Mouse (Mus musculus) right cerebral cortex, postnatal 36 days (tissue): Measurements from ENCODE around the gene Arl3.
A peak's percentile ranks its signal among the peaks of the same experiment; 100 is the strongest.

ENCODE experiments used
- DNase-seq, 2 experiments: peaks; one replicate each; pipeline ENCODE4 v3.0.0; 2022; ENCODE audit warnings: low spot score in 2 of 2, mixed read lengths in 1 of 2

The Arl3 gene

DNA sequence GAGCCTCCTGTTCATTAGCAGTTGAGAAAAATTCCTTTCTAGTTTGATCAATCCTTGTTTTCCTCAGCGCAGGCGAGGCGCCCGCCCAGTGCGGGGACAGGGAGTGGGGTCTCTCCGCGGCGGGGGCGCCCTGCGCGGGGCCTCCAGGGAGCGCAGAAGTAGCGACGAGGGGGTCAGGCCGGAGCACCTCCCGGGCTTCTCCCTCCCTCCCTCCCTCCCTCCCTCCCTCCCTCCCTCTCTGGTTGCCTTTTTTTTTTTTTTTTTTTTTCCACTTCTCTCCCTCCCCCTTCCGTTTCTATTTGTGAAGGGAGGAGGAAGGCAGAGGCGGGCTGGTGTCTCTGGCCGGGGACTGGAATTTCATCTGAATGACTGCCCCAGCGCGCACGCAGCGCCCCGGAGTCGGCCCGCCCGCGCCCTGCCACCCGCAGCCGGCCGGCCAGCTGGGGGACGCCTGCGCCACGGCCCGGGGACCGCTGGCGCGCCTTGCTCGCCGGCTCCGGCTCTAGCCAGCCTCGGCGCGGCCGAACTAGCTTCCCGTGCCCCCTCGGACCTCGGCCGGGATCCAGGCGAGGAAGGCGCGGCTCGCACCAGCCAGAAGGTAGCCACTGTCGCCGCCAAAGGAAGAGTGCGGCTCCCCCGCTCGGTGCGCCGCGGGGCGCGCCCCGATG lies 71.5 kb downstream of the Arl3 start, which contains the start of gene Trim8:
Gene Trim8, plus strand, starts transcription at position 302 of the 668 bp plus-strand sequence.
- DNase-seq = peak; percentile 73 to 76

DNA sequence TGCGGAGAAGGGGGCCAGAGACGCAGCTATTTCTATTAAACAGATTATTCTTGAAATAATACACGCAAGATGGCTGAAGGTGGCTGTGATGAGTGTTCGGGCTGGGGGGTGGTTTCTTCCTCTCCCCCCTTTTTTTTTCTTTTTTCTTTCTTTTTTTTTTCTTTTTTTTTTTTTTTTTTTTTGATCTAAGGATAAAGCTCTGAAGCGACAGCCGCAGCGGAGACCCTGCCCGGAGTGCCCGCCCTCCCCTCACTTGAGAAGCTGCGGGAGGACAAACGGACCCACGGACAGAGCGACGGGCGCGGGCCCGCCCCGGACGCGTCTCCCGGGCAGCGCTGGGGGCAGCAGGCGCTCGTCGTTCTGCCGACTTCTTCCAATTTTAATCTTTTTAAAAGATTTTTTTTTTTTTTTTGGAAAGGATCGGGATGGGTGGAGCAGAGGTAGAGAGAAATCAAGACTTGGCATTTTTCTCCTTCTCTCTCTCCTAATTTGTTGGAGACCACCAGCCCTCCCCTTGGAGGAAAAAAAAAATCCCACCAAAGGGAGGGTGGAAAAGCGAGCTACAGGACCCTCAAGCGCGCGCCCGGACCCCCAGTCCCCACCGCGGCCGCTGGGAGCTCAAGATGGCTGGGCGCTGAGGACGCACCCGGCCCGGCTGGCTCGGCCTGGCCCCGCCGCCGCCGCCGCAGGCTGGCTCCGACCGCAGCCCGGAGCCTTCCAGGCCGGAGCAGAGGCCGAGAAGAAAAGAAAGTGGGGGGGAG lies 72.2 kb downstream of the Arl3 start:
- DNase-seq = no peak

DNA sequence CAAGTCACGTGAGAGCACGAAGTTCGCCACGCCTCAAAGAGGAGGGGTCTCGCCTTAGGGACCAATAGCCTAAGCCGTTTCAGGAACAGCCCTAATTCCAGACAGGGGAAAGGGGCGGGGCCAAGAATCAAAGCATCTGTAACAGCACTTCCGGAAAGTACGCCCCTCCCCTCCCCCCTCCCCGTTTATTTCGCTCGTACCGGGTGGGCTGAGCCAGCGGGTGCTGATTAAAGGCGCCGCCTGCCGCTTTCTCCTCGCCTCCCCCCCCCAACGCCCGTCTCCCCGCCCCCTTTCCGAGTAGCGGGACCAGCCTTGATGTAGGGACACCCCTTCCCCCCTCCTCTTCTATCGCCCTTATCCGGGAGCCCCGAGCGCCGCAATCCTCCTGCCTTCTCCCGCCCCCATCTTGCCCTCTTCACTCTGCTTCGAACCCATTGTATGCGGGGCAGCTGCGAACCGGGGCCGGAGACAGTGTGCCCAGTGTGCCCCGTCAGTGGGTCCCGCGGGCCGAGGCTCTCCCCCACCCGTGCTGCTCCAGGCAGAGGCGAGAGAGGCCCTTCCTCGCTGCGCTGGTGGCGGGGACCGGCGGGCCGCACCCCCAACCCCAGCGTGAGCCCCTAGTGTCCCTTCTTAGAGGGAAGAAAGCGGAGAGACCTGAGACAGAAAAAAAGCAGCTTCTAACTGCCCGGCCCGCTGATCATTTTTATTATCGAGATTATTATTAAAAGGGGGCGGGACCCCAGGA lies 73.0 kb downstream of the Arl3 start:
- peak; percentile 96 to 99 for DNase-seq

DNA sequence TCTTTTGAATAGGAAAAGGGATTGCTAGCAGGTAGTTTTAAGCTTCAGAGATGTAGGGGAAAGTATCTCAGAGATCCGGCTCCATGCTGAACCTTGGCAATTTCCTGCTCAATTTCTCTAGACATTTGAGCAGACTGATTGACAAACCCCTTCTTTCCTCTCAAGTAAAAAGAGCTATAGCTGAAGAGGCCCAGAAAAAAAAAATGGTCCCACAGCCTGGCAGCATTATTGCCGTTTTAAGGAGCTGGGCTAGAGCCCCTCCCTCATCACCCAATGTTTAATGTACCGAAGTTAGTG lies 73.5 kb downstream of the Arl3 start:
- no peak for DNase-seq

DNA sequence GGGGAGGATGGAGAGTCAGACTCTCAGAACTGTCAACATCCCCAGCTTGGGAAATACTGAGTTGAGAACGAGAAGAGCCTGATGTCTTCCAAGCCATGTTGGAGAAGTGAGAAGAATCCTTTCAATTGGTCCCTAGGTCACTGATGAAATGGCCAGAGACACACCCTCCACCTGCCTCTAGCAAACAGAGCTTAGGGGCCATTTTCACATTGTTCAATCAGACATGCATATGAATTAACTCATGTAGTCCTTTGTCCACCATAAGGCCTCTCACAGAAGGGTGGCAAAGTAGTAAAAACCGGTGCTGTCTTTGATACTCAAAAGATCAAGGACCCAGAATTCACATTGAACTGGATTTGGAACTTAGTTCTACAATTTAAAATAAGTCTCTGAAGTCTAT lies 75.8 kb downstream of the Arl3 start:
- DNase-seq = no peak

DNA sequence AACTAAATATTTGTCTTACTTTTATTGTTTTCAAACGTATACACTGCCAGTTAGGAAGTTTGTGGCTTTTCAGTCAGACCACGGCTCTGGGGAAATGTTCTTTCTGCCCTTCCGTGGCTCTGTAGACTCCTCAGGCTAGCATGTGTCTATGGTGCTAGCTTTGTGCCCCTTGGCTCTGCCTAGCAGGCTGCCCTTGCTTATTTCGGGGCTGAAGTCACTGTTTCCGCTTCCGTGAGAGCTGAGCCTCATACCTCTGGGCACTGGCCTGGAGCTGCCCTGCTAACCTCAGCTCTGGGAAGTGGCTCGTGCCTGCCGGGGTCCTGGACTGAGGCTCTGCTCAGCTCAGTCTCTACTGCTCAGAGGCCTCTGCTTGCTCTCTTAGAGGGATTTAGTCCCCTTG lies 77.9 kb downstream of the Arl3 start:
- no peak for DNase-seq

DNA sequence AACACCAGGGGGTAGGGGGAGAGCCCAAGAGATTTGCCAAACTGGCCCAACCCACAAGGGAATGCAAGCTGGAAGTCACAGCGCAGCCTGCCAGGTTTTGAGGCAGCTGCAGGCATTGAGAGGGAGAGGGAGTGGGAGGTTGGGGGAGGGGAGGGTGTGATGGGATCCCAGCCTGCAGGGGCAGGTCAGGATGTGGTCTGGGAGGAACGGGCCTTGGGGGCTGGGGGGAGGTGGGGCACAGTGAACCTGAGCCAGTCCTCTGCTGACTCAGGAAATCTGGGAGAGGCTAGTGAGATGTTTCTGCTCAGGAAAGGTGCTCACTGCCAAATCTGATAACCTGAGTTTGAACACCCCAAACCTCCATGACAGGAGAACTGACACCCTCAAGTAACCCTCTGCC lies 82.4 kb downstream of the Arl3 start:
- DNase-seq = no peak

DNA sequence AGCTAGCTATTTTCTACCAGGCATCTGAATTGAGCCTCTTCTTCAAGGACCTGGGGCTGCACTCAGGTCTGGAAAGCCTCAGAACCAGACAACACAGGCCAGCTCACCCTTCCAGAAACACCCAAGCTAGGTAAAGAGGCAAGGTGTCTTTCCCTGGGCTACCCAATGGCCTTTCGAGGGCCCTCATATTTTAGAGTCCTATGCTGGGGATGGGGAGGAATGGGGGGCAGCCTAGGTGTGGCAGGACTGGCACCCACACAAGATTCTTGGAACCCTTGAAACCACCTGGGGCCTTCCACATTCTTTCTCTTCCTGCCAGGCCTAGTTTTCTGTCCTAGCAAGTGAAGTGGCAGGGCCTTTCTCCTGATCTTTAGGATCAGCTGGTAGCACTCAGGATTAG lies 83.5 kb downstream of the Arl3 start:
- DNase-seq = no peak

DNA sequence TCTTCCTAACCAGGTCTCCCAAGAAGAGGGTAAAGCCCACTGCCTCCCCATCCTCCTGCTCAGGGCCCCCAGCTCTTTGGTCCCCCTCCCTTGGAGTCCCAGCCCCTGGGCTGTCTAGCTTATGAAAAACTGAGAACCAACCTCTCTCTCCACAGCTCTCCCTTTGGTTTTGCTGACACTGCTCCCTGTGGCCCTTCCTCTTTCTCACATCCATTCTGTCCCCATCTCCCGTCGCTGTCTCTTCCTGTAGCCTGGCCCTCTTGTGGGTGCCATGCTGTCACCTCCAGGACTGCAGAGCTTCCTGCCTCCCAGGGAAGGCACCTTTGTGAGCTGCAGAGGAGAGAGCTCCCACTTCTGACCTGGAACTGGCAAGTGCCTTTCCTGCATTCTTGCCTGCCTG lies 86.3 kb downstream of the Arl3 start:
- DNase-seq = no peak

DNA sequence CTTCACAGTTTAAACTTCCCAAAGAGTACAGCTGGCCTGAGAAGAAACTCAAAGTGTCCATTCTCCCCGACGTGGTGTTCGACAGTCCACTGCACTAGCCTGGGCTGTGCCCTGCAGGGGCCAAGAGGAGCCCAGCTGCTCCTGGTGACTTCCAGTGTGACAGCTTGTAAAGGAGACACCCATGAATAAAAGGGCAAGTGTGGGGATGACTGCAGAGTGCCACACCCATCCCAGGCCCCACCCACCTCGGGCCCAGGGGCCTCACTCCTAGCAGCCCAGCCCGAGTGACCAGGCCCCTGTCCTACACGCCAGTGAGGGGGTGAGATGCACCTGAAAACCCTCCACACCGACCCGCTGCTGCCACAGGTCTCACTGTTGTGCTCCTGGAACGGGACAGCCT lies 87.2 kb downstream of the Arl3 start:
- DNase-seq = no peak

DNA sequence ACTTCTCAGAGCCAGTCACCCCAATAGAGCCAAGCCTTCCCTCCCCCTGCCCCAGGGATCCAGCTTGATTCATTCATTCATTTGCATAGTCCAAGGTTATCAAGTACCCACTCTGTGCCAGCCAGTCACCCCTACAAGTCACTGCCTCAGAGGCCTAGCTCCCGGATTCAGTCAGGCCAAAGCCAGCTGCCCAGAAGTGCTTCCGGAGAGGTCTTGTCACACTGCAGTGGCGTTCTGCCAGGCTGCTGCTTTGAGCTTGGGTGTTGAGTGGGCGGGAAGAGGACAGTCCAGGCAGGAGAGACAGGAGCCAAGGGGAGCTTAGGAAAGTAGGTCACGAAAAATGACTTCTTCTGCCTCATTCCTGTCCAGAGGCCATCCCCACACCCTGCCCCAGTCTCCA lies 88.5 kb downstream of the Arl3 start:
- DNase-seq = no peak

DNA sequence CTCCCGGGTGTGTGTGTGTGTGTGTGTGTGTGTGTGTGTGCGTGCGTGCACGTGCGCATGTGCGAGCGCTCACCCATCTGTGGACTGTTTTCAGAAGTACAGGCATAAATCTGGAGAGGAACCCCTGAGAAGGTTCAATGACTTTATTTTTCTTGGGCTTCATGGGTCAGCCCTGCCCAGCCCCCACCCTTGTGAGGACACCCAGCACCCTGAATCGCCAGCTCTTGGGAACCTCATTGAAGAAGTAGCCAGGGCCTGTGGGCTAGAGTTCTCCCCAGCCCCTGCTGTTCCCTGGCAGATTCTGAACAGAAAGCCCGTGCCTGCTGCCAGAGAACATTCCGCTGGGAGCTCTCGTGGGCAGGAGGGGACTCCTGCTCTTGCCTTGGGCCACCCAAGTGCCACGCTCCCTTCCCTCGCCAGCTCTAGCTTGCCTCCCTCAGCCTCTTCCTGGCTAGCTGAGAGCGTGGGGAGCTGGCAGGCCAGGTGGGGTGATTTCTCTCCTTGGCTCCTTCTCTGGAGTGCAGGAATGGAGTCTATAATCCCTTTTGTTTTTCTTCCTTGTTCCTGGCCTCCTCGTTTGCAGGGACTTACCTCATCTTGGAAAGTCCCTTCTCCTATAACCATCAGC lies 89.2 kb downstream of the Arl3 start:
- DNase-seq = peak; percentile 49 to 54

DNA sequence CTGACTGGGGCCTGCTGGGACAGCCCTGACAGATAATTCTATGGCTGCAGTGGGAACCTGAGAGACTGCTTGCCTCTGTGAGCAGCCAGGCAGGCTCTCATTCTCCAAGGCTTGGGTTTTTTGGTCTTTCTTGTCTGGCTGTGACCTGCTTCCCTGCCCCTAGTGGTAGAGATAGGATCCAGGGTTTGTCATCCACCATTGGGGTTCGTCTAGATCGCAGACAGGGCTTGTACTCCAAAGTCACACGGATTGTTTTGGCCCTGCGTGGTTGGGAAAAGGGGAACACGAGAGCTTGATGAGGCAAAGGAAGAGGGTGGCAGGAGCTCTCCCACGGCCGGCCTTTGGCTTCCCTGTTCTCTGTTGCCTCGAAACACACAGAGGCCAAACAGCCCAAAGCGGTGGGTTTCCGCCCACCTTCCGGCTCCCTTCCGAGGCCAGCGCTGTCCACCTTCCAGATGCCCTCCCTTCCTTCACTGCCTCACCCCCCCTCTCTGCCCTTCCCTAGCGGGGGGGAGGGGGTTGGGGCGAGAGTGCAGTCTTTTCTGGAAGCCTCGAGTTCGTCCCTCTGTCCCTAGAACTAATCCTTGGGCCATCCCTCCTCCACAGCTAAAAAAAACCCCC lies 90.0 kb downstream of the Arl3 start:
- DNase-seq = no peak

DNA sequence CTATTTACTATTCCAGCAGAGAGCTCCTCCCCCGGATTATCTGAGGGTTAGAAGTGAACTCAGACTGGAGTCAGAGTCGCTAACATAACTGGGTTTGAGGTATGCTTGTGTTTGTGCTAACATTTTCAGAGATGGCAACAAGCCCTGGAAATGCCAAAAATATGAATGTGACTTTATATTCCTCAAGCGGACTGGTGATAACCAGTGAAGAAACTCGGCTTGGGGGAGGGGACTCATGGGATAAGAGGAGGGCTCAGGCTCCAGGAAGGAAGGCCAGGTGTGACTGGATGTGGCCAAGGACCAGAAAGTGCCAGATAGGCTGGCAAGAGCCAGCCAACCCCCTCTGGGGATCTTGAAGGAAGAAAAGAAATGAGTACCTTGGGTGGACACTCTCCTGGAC lies 91.2 kb downstream of the Arl3 start:
- DNase-seq = no peak

DNA sequence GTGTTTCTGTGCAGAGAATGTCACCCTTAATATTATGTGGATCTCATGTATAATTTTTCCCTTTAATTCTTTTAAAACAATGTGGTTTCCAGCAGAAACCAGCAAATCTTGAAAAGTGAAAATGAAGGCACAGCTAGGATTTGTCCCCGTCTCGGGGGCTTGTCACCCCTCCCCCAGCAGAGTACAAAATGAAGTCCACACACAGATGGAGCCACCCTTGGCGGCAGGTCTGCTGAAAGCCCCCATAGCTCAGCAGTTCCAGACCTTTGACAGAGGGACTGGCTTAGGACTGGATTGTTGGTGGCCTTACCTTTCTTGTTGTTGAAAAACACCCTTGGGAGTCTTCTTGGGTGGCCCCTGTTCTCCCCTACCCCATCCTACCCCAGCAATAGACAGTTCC lies 91.6 kb downstream of the Arl3 start:
- no peak for DNase-seq
